Mouse (Mus musculus): Measurements from ENCODE around the gene Tspan18. TPM values are rescaled to one million over a fixed set of nuclear protein-coding genes. Genes with fewer than 3 reads are reported as not detected.

The Tspan18 gene
- total RNA-seq (2021) = 10 to 100 TPM; 43.8 to 79.6 TPM
- long read RNA-seq, experiment 1, transcript Tspan18-202 (10 exons, 3,751 nt) = major isoform, 26 of 51 reads
- long read RNA-seq, experiment 1, partial matches to known transcripts = 3 of 51 reads
- long read RNA-seq, experiment 1, other reads (novel, unspliced or antisense) = 18 of 51 reads
- long read RNA-seq, experiment 2, transcript Tspan18-202 (10 exons, 3,751 nt) = major isoform, 11 of 39 reads
- long read RNA-seq, experiment 2, partial matches to known transcripts = 1 of 39 reads
- long read RNA-seq, experiment 2, other reads (novel, unspliced or antisense) = 23 of 39 reads

GRCm38 (mm10) chr2:93333817-93334731, at the start of gene Tspan18:
Gene Tspan18 (minus strand): TSS chr2:93334505.
- DNase-seq (ENCODE audit: low spot score in 2 of 2) = peak; percentile 75 to 77

- DNase-seq (ENCODE audit: low spot score in 2 of 2) = no peak
Observed at GRCm38 (mm10) chr2:93383831-93384230, 49.5 kb upstream of the Tspan18 start.

GRCm38 (mm10) chr2:93380680-93381089, 46.4 kb upstream of the Tspan18 start:
- DNase-seq (ENCODE audit: low spot score in 2 of 2) = no peak

GRCm38 (mm10) chr2:93377797-93378196, 43.5 kb upstream of the Tspan18 start:
- DNase-seq (ENCODE audit: low spot score in 2 of 2) = no peak

GRCm38 (mm10) chr2:93377157-93377556, 42.9 kb upstream of the Tspan18 start:
- no peak for DNase-seq (ENCODE audit: low spot score in 2 of 2)

GRCm38 (mm10) chr2:93372872-93373271, 38.6 kb upstream of the Tspan18 start:
- DNase-seq (ENCODE audit: low spot score in 2 of 2) = no peak

- peak in 1 of 2 experiments; percentile 31 for DNase-seq (ENCODE audit: low spot score in 2 of 2)
Observed at GRCm38 (mm10) chr2:93372097-93372571, 37.8 kb upstream of the Tspan18 start.

GRCm38 (mm10) chr2:93368954-93369353, 34.6 kb upstream of the Tspan18 start:
- DNase-seq (ENCODE audit: low spot score in 2 of 2) = no peak

- no peak for DNase-seq (ENCODE audit: low spot score in 2 of 2)
Observed at GRCm38 (mm10) chr2:93367962-93368361, 33.7 kb upstream of the Tspan18 start.

GRCm38 (mm10) chr2:93365411-93365810, 31.1 kb upstream of the Tspan18 start:
- DNase-seq (ENCODE audit: low spot score in 2 of 2) = no peak

GRCm38 (mm10) chr2:93364951-93365350, 30.6 kb upstream of the Tspan18 start:
- no peak for DNase-seq (ENCODE audit: low spot score in 2 of 2)

- no peak for DNase-seq (ENCODE audit: low spot score in 2 of 2)
Observed at GRCm38 (mm10) chr2:93361454-93361853, 27.1 kb upstream of the Tspan18 start.

- no peak for DNase-seq (ENCODE audit: low spot score in 2 of 2)
Observed at GRCm38 (mm10) chr2:93360310-93360709, 26.0 kb upstream of the Tspan18 start.

- DNase-seq (ENCODE audit: low spot score in 2 of 2) = no peak
Observed at GRCm38 (mm10) chr2:93357391-93357790, 23.1 kb upstream of the Tspan18 start.

GRCm38 (mm10) chr2:93355845-93356244, 21.5 kb upstream of the Tspan18 start:
- no peak for DNase-seq (ENCODE audit: low spot score in 2 of 2)

GRCm38 (mm10) chr2:93354621-93355020, 20.3 kb upstream of the Tspan18 start:
- no peak for DNase-seq (ENCODE audit: low spot score in 2 of 2)

- no peak for DNase-seq (ENCODE audit: low spot score in 2 of 2)
Observed at GRCm38 (mm10) chr2:93353725-93354124, 19.4 kb upstream of the Tspan18 start.

GRCm38 (mm10) chr2:93352915-93353685, 18.8 kb upstream of the Tspan18 start:
- no peak for DNase-seq (ENCODE audit: low spot score in 2 of 2)

GRCm38 (mm10) chr2:93351352-93351751, 17.0 kb upstream of the Tspan18 start:
- no peak for DNase-seq (ENCODE audit: low spot score in 2 of 2)

GRCm38 (mm10) chr2:93347018-93347417, 12.7 kb upstream of the Tspan18 start:
- no peak for DNase-seq (ENCODE audit: low spot score in 2 of 2)

- no peak for DNase-seq (ENCODE audit: low spot score in 2 of 2)
Observed at GRCm38 (mm10) chr2:93346609-93347008, 12.3 kb upstream of the Tspan18 start.

Data from adrenal gland, adult 18-20 months (tissue).